Mouse (Mus musculus): Measurements from ENCODE around the gene Adarb1. TPM values are rescaled to one million over a fixed set of nuclear protein-coding genes. Genes with fewer than 3 reads are reported as not detected.
"Not testable (repeated sequence)": the region's sequence is repeated elsewhere in the genome, so short reads cannot be mapped to it uniquely, and the experiment has no call there.

Gene Adarb1
- polyA plus RNA-seq, 1 experiment from 2014 or later, result 41.0 TPM

GRCm38 (mm10) chr10:77284832-77285231, 133.2 kb downstream of the Adarb1 start:
- Histone ChIP-seq H3K4me3 (no peak overlapping the region), H3K4me1 (peaks cover 33% of the 10 kb centered on the region), H3K9me3 (no peaks in the 10 kb centered on the region), H3K9ac (no peak overlapping the region), H3K27ac (peak overlapping the region; percentile 35), H3K27me3 (no peaks in the 10 kb centered on the region), H3K4me2 (no peak overlapping the region), H3K36me3 (no peaks in the 10 kb centered on the region)
- WGBS, result 25% methylated on average over 6 of the region's 6 CpGs
- peak; percentile 25; the same call in 1 of the 2 replicates for ATAC-seq (ENCODE audit: borderline replicate concordance, extremely low read depth, low FRiP score, low TSS enrichment)

- H3K9ac ChIP-seq, result no peak overlapping the region
- no peaks in the 10 kb centered on the region for H3K9me3 ChIP-seq
- H3K4me3 ChIP-seq, result no peak overlapping the region
- 0 out of 2 replicates have a peak, but pooled peaks have one; percentile 17 for ATAC-seq (ENCODE audit: borderline replicate concordance, extremely low read depth, low FRiP score, low TSS enrichment)
- no peaks in the 10 kb centered on the region for H3K27me3 ChIP-seq
- H3K27ac ChIP-seq, result no peak overlapping the region
- no peak overlapping the region for H3K4me2 ChIP-seq
- H3K36me3 ChIP-seq, result no peaks in the 10 kb centered on the region
- peaks cover 33% of the 10 kb centered on the region for H3K4me1 ChIP-seq
- 19% methylated on average over 6 of the region's 6 CpGs for WGBS
Observed at GRCm38 (mm10) chr10:77282822-77283221, 135.2 kb downstream of the Adarb1 start.

GRCm38 (mm10) chr10:77282085-77282484, 136.0 kb downstream of the Adarb1 start:
- H3K4me1 ChIP-seq, result peaks cover 32% of the 10 kb centered on the region
- H3K9ac ChIP-seq; H3K36me3 ChIP-seq; H3K27me3 ChIP-seq; H3K4me3 ChIP-seq; H3K27ac ChIP-seq; H3K9me3 ChIP-seq; ATAC-seq (ENCODE audit: borderline replicate concordance, extremely low read depth, low FRiP score, low TSS enrichment); H3K4me2 ChIP-seq: not testable (repeated sequence)
- 82% methylated on average over 1 of the region's 1 CpGs for WGBS

GRCm38 (mm10) chr10:77273798-77274197, 144.3 kb downstream of the Adarb1 start:
- Histone ChIP-seq H3K27ac (no peak overlapping the region), H3K27me3 (no peaks in the 10 kb centered on the region), H3K4me1 (no peaks in the 10 kb centered on the region), H3K9me3 (no peaks in the 10 kb centered on the region), H3K9ac (no peak overlapping the region), H3K4me3 (no peak overlapping the region), H3K36me3 (peaks cover 15% of the 10 kb centered on the region), H3K4me2 (no peak overlapping the region)
- no peak for ATAC-seq (ENCODE audit: borderline replicate concordance, extremely low read depth, low FRiP score, low TSS enrichment)

- Histone ChIP-seq H3K27ac (no peak overlapping the region), H3K9me3 (no peaks in the 10 kb centered on the region), H3K4me2 (no peak overlapping the region), H3K27me3 (no peaks in the 10 kb centered on the region), H3K36me3 (peaks cover 21% of the 10 kb centered on the region), H3K4me3 (no peak overlapping the region), H3K4me1 (no peaks in the 10 kb centered on the region), H3K9ac (no peak overlapping the region)
- WGBS, result 62% methylated on average over 11 of the region's 11 CpGs
- no peak; the same call in 1 of the 2 replicates for ATAC-seq (ENCODE audit: borderline replicate concordance, extremely low read depth, low FRiP score, low TSS enrichment)
Observed at GRCm38 (mm10) chr10:77272980-77273730, 144.9 kb downstream of the Adarb1 start.

GRCm38 (mm10) chr10:77269129-77269528, 148.9 kb downstream of the Adarb1 start:
- no peaks in the 10 kb centered on the region for H3K27me3 ChIP-seq
- H3K9ac ChIP-seq, result no peak overlapping the region
- ATAC-seq (ENCODE audit: borderline replicate concordance, extremely low read depth, low FRiP score, low TSS enrichment), result no peak
- WGBS, result 69% methylated on average over 7 of the region's 7 CpGs
- no peak overlapping the region for H3K4me3 ChIP-seq
- H3K4me2 ChIP-seq, result no peak overlapping the region
- peaks cover 60% of the 10 kb centered on the region for H3K36me3 ChIP-seq
- no peak overlapping the region for H3K27ac ChIP-seq
- no peaks in the 10 kb centered on the region for H3K4me1 ChIP-seq
- H3K9me3 ChIP-seq, result no peaks in the 10 kb centered on the region

- Histone ChIP-seq H3K4me3 (no peak overlapping the region), H3K9ac (no peak overlapping the region), H3K27ac (no peak overlapping the region), H3K4me2 (no peak overlapping the region), H3K36me3 (peaks cover 81% of the 10 kb centered on the region), H3K4me1 (no peaks in the 10 kb centered on the region), H3K9me3 (no peaks in the 10 kb centered on the region), H3K27me3 (no peaks in the 10 kb centered on the region)
- no peak for ATAC-seq (ENCODE audit: borderline replicate concordance, extremely low read depth, low FRiP score, low TSS enrichment)
- WGBS, result 83% methylated on average over 14 of the region's 14 CpGs
Observed at GRCm38 (mm10) chr10:77267027-77267426, 151.0 kb downstream of the Adarb1 start.

- Histone ChIP-seq H3K27me3 (no peaks in the 10 kb centered on the region), H3K4me2 (no peak overlapping the region), H3K36me3 (peaks cover 88% of the 10 kb centered on the region), H3K9me3 (no peaks in the 10 kb centered on the region), H3K4me3 (no peak overlapping the region), H3K4me1 (no peaks in the 10 kb centered on the region), H3K9ac (no peak overlapping the region), H3K27ac (peak overlapping the region; percentile 41)
- ATAC-seq (ENCODE audit: borderline replicate concordance, extremely low read depth, low FRiP score, low TSS enrichment), result 0 out of 2 replicates have a peak, but pooled peaks have one; percentile 19
- 69% methylated on average over 8 of the region's 8 CpGs for WGBS
Observed at GRCm38 (mm10) chr10:77266281-77266680, 151.8 kb downstream of the Adarb1 start.

- Histone ChIP-seq H3K9ac (no peak overlapping the region; the same call in 1 of the 2 replicates), H3K4me2 (peak overlapping the region; percentile 66), H3K9me3 (no peaks in the 10 kb centered on the region), H3K36me3 (peaks cover 46% of the 10 kb centered on the region), H3K4me1 (peaks cover 18% of the 10 kb centered on the region), H3K27ac (no peak overlapping the region), H3K4me3 (peak overlapping the region; percentile 91), H3K27me3 (no peaks in the 10 kb centered on the region)
- no peak for ATAC-seq (ENCODE audit: borderline replicate concordance, extremely low read depth, low FRiP score, low TSS enrichment)
- WGBS, result 70% methylated on average over 17 of the region's 17 CpGs
Observed at GRCm38 (mm10) chr10:77260166-77260875, 157.7 kb downstream of the Adarb1 start.

- Histone ChIP-seq H3K4me2 (peak within 1 kb of the TSS; percentile 80), H3K27me3 (no peaks in the 10 kb centered on the region), H3K27ac (peak within 1 kb of the TSS; percentile 89), H3K36me3 (peaks cover 34% of the 10 kb centered on the region), H3K9me3 (no peaks in the 10 kb centered on the region), H3K4me1 (peaks cover 27% of the 10 kb centered on the region), H3K9ac (peak within 1 kb of the TSS; percentile 92), H3K4me3 (peak within 1 kb of the TSS; percentile 91)
- ATAC-seq (ENCODE audit: borderline replicate concordance, extremely low read depth, low FRiP score, low TSS enrichment), result peak; percentile 98
- WGBS, result under 1% methylated on average over 79 of the region's 81 CpGs
Observed at GRCm38 (mm10) chr10:77258704-77259621, 159.1 kb downstream of the Adarb1 start, which contains the start of gene Pofut2. Pofut2 (plus strand) TSS chr10:77259218.

GRCm38 (mm10) chr10:77258041-77258590, 160.0 kb downstream of the Adarb1 start:
- Histone ChIP-seq H3K4me2 (peak overlapping the region; percentile 80), H3K4me3 (peak overlapping the region; percentile 91), H3K9ac (peak overlapping the region; percentile 61; the same call in 1 of the 2 replicates), H3K4me1 (peaks cover 27% of the 10 kb centered on the region), H3K36me3 (peaks cover 25% of the 10 kb centered on the region), H3K27ac (no peak overlapping the region), H3K27me3 (no peaks in the 10 kb centered on the region), H3K9me3 (no peaks in the 10 kb centered on the region)
- no peak for ATAC-seq (ENCODE audit: borderline replicate concordance, extremely low read depth, low FRiP score, low TSS enrichment)
- WGBS, result 47% methylated on average over 4 of the region's 4 CpGs

All from lung, embryonic 15.5 days (tissue).